Mouse (Mus musculus): Measurements from ENCODE around the gene Olfr959. TPM values are rescaled to one million over a fixed set of nuclear protein-coding genes. Genes with fewer than 3 reads are reported as not detected.

Olfr959 gene
- not detected for polyA plus RNA-seq (2014; fragmentation: Illumina TruSeq; extraction: RNeasy Lipid Tissue Mini Kit (QIAGEN cat#74804))

GRCm38 (mm10) chr9:39575469-39575868 lies at the start of gene Olfr959:
Olfr959 (minus strand) TSS chr9:39575569.

GRCm38 (mm10) chr9:39621073-39621472 lies 45.7 kb upstream of the Olfr959 start, which contains the start of gene Olfr960:
Olfr960 (plus strand) TSS chr9:39621373.

DNA sequence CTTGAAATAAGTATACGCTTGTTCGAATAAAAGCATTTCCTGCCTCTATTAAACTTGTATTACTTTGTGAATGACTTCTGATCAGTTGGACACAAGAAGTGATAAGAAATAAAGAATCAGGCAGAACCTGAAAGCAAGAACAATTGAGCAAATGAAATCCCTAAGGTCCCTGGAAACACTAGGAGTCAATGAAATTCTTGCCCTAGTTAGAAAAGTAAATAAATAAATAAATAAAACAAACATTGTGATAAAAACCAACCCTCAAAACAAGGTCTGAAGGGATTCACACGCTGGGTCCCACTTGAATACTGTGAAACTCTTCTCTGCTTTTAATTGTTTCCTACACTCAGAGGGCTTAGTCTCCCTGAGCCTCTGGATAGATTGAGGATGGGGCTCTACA lies 35.0 kb upstream of the Olfr959 start, which contains the start of gene Olfr148:
Gene Olfr148 (plus strand): TSS at position 301 of the 400 bp plus-strand sequence.

GRCm38 (mm10) chr9:39603999-39604453 lies 28.7 kb upstream of the Olfr959 start, which contains the start of gene AW551984:
AW551984 (minus strand) TSS chr9:39604403.

DNA sequence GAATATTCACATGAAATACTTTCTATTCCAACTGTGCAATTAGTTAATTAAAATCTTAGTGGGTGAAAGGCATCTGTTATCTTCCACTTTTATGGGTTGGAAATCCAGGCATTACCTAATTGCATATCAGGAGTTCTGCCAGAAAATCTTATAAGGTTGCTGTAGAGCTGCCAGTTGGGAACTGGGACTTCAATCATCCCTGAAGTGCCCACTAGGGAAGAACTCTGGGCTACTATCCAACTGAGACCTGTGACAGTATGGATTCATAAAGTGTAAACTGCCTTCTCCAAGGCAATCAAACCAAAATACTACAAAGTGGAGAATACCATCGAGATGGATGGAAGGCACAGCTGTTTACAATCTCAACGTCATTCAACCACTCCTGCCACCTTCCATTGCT lies 21.4 kb downstream of the Olfr959 start, which contains the start of gene Olfr958:
Gene Olfr958 (minus strand): TSS at position 109 of the 400 bp plus-strand sequence.

Other genes starting within 250 kb of the Olfr959 start
- not detected for gene Olfr948, start 249.5 kb downstream of the Olfr959 start, polyA plus RNA-seq (2014; fragmentation: Illumina TruSeq; extraction: RNeasy Lipid Tissue Mini Kit (QIAGEN cat#74804))
- not detected for gene Olfr951, start 188.2 kb downstream of the Olfr959 start, polyA plus RNA-seq (2014; fragmentation: Illumina TruSeq; extraction: RNeasy Lipid Tissue Mini Kit (QIAGEN cat#74804))
- gene Olfr952, start 148.4 kb downstream of the Olfr959 start, polyA plus RNA-seq (2014; fragmentation: Illumina TruSeq; extraction: RNeasy Lipid Tissue Mini Kit (QIAGEN cat#74804)) = not detected
- gene Olfr954, start 118.9 kb downstream of the Olfr959 start, polyA plus RNA-seq (2014; fragmentation: Illumina TruSeq; extraction: RNeasy Lipid Tissue Mini Kit (QIAGEN cat#74804)) = not detected
- not detected for gene Olfr955, start 103.6 kb downstream of the Olfr959 start, polyA plus RNA-seq (2014; fragmentation: Illumina TruSeq; extraction: RNeasy Lipid Tissue Mini Kit (QIAGEN cat#74804))
- gene Olfr44, start 81.6 kb downstream of the Olfr959 start, polyA plus RNA-seq (2014; fragmentation: Illumina TruSeq; extraction: RNeasy Lipid Tissue Mini Kit (QIAGEN cat#74804)) = not detected
- not detected for gene Olfr957, start 59.8 kb downstream of the Olfr959 start, polyA plus RNA-seq (2014; fragmentation: Illumina TruSeq; extraction: RNeasy Lipid Tissue Mini Kit (QIAGEN cat#74804))
- gene Olfr958, start 21.5 kb downstream of the Olfr959 start, polyA plus RNA-seq (2014; fragmentation: Illumina TruSeq; extraction: RNeasy Lipid Tissue Mini Kit (QIAGEN cat#74804)) = not detected
- 5.8 TPM for gene AW551984, start 28.8 kb upstream of the Olfr959 start, polyA plus RNA-seq (2014; fragmentation: Illumina TruSeq; extraction: RNeasy Lipid Tissue Mini Kit (QIAGEN cat#74804))
- not detected for gene Olfr148, start 35.1 kb upstream of the Olfr959 start, polyA plus RNA-seq (2014; fragmentation: Illumina TruSeq; extraction: RNeasy Lipid Tissue Mini Kit (QIAGEN cat#74804))
- not detected for gene Olfr960, start 45.8 kb upstream of the Olfr959 start, polyA plus RNA-seq (2014; fragmentation: Illumina TruSeq; extraction: RNeasy Lipid Tissue Mini Kit (QIAGEN cat#74804))
- not detected for gene Olfr961, start 69.5 kb upstream of the Olfr959 start, polyA plus RNA-seq (2014; fragmentation: Illumina TruSeq; extraction: RNeasy Lipid Tissue Mini Kit (QIAGEN cat#74804))
- gene Olfr963, start 91.6 kb upstream of the Olfr959 start, polyA plus RNA-seq (2014; fragmentation: Illumina TruSeq; extraction: RNeasy Lipid Tissue Mini Kit (QIAGEN cat#74804)) = not detected
- gene Olfr149, start 131.5 kb upstream of the Olfr959 start, polyA plus RNA-seq (2014; fragmentation: Illumina TruSeq; extraction: RNeasy Lipid Tissue Mini Kit (QIAGEN cat#74804)) = not detected
- not detected for gene Olfr965, start 135.8 kb upstream of the Olfr959 start, polyA plus RNA-seq (2014; fragmentation: Illumina TruSeq; extraction: RNeasy Lipid Tissue Mini Kit (QIAGEN cat#74804))
- gene Olfr150, start 155.4 kb upstream of the Olfr959 start, polyA plus RNA-seq (2014; fragmentation: Illumina TruSeq; extraction: RNeasy Lipid Tissue Mini Kit (QIAGEN cat#74804)) = not detected
- gene Olfr967, start 170.7 kb upstream of the Olfr959 start, polyA plus RNA-seq (2014; fragmentation: Illumina TruSeq; extraction: RNeasy Lipid Tissue Mini Kit (QIAGEN cat#74804)) = not detected
- gene Olfr968, start 207.7 kb upstream of the Olfr959 start, polyA plus RNA-seq (2014; fragmentation: Illumina TruSeq; extraction: RNeasy Lipid Tissue Mini Kit (QIAGEN cat#74804)) = not detected
- gene Olfr969, start 215.4 kb upstream of the Olfr959 start, polyA plus RNA-seq (2014; fragmentation: Illumina TruSeq; extraction: RNeasy Lipid Tissue Mini Kit (QIAGEN cat#74804)) = not detected
- not detected for gene Olfr970, start 233.3 kb upstream of the Olfr959 start, polyA plus RNA-seq (2014; fragmentation: Illumina TruSeq; extraction: RNeasy Lipid Tissue Mini Kit (QIAGEN cat#74804))